Mouse (Mus musculus) 3134 (cell line): ENCODE data around the gene Lrrk1.
A peak's percentile ranks its signal among the peaks of the same experiment; 100 is the strongest.
"Not testable (repeated sequence)": the region's sequence is repeated elsewhere in the genome, so short reads cannot be mapped to it uniquely, and the experiment has no call there.

Source experiments
- DNase-seq: peaks from one replicate; pipeline ENCODE4 v3.0.0-alpha.2; 2011; ENCODE audit warnings: low spot score; ENCODE audit not compliant: insufficient read length; ENCODE audit errors: extremely low read depth

The Lrrk1 gene

GRCm38 (mm10) chr7:66200383-66200782, 187.8 kb downstream of the Lrrk1 start:
- DNase-seq = no peak

- peak; percentile 66 for DNase-seq
Measured at GRCm38 (mm10) chr7:66199391-66199831, 188.7 kb downstream of the Lrrk1 start.

- DNase-seq = no peak
Measured at GRCm38 (mm10) chr7:66198416-66198815, 189.7 kb downstream of the Lrrk1 start.

GRCm38 (mm10) chr7:66196609-66197445, 191.3 kb downstream of the Lrrk1 start:
- no peak for DNase-seq

- DNase-seq = no peak
Measured at GRCm38 (mm10) chr7:66195881-66196280, 192.3 kb downstream of the Lrrk1 start.

- peak; percentile 63 for DNase-seq
Measured at GRCm38 (mm10) chr7:66194511-66194910, 193.6 kb downstream of the Lrrk1 start.

- DNase-seq = not testable (repeated sequence)
Measured at GRCm38 (mm10) chr7:66190385-66190784, 197.8 kb downstream of the Lrrk1 start.

GRCm38 (mm10) chr7:66187581-66188231, 200.4 kb downstream of the Lrrk1 start:
- DNase-seq = no peak

- DNase-seq = no peak
Measured at GRCm38 (mm10) chr7:66185370-66185769, 202.8 kb downstream of the Lrrk1 start.

- no peak for DNase-seq
Measured at GRCm38 (mm10) chr7:66184026-66184425, 204.1 kb downstream of the Lrrk1 start.

- DNase-seq = no peak
Measured at GRCm38 (mm10) chr7:66183404-66183803, 204.7 kb downstream of the Lrrk1 start.

GRCm38 (mm10) chr7:66182075-66182715, 206.0 kb downstream of the Lrrk1 start:
- DNase-seq = no peak

GRCm38 (mm10) chr7:66180711-66181365, 207.3 kb downstream of the Lrrk1 start:
- peak; percentile 55 for DNase-seq

- DNase-seq = no peak
Measured at GRCm38 (mm10) chr7:66180260-66180659, 207.9 kb downstream of the Lrrk1 start.

- no peak for DNase-seq
Measured at GRCm38 (mm10) chr7:66179711-66180110, 208.4 kb downstream of the Lrrk1 start.

GRCm38 (mm10) chr7:66179120-66179581, 209.0 kb downstream of the Lrrk1 start:
- DNase-seq = peak; percentile 60

- DNase-seq = peak; percentile 68
Measured at GRCm38 (mm10) chr7:66178101-66178500, 210.0 kb downstream of the Lrrk1 start.

- no peak for DNase-seq
Measured at GRCm38 (mm10) chr7:66176929-66177328, 211.2 kb downstream of the Lrrk1 start.
